Mouse (Mus musculus): ENCODE results near the gene Mtf2. TPM values are rescaled to one million over a fixed set of nuclear protein-coding genes. Genes with fewer than 3 reads are reported as not detected.
"Not testable (repeated sequence)": the region's sequence is repeated elsewhere in the genome, so short reads cannot be mapped to it uniquely, and the experiment has no call there.

Gene Mtf2
- polyA plus RNA-seq, 1 experiment from 2014 or later, result 22.8 TPM

- no peak for TF ChIP-seq CTCF (IDR thresholded peaks at IDR 0.05; ENCODE audit: low read depth)
- TF ChIP-seq EP300 (IDR thresholded peaks at IDR 0.05; ENCODE audit: low read depth), result no peak
- 82% methylated on average over 6 of the region's 6 CpGs for WGBS (ENCODE audit: insufficient replicate concordance)
- ATAC-seq (no peak), DNase-seq (no peak)
- Histone ChIP-seq H3K4me3 (ENCODE audit: low read depth, low read length) (no peak overlapping the region), H3K9me3 (ENCODE audit: low read length) (no peaks in the 10 kb centered on the region), H3K9ac (replicated peaks) (no peak overlapping the region), H3K27ac (ENCODE audit: low read depth) (no peak overlapping the region), H3K27me3 (ENCODE audit: insufficient read depth, low read length) (no peaks in the 10 kb centered on the region), H3K4me2 (ENCODE audit: low read depth, low read length) (no peak overlapping the region), H3K4me1 (ENCODE audit: insufficient read depth) (peaks cover 5% of the 10 kb centered on the region), H3K36me3 (replicated peaks; ENCODE audit: insufficient read depth, low read length) (peaks cover 24% of the 10 kb centered on the region)
Measured at GRCm38 (mm10) chr5:108076833-108077540, 11.5 kb downstream of the Mtf2 start.

- TF ChIP-seq EP300 (IDR thresholded peaks at IDR 0.05; ENCODE audit: low read depth) (no peak), CTCF (IDR thresholded peaks at IDR 0.05; ENCODE audit: low read depth) (no peak)
- Histone ChIP-seq H3K4me3 (ENCODE audit: low read depth, low read length) (no peak overlapping the region), H3K27me3 (ENCODE audit: insufficient read depth, low read length) (no peaks in the 10 kb centered on the region), H3K4me2 (ENCODE audit: low read depth, low read length) (no peak overlapping the region), H3K9me3 (ENCODE audit: low read length) (no peaks in the 10 kb centered on the region), H3K4me1 (ENCODE audit: insufficient read depth) (peaks cover 5% of the 10 kb centered on the region), H3K9ac (replicated peaks) (no peak overlapping the region), H3K36me3 (replicated peaks; ENCODE audit: insufficient read depth, low read length) (peaks cover 12% of the 10 kb centered on the region), H3K27ac (ENCODE audit: low read depth) (no peak overlapping the region)
- DNase-seq (no peak), ATAC-seq (no peak)
Measured at GRCm38 (mm10) chr5:108079603-108080002, 14.1 kb downstream of the Mtf2 start.

GRCm38 (mm10) chr5:108082380-108082779, 16.9 kb downstream of the Mtf2 start:
- H3K27me3 ChIP-seq (ENCODE audit: insufficient read depth, low read length), result no peaks in the 10 kb centered on the region
- ATAC-seq (no peak), DNase-seq (no peak)
- H3K4me2 ChIP-seq (ENCODE audit: low read depth, low read length), result no peak overlapping the region
- TF ChIP-seq EP300 (IDR thresholded peaks at IDR 0.05; ENCODE audit: low read depth) (no peak), CTCF (IDR thresholded peaks at IDR 0.05; ENCODE audit: low read depth) (peak; percentile 59)
- no peak overlapping the region for H3K27ac ChIP-seq (ENCODE audit: low read depth)
- H3K4me3 ChIP-seq (ENCODE audit: low read depth, low read length), result no peak overlapping the region
- peaks cover 25% of the 10 kb centered on the region for H3K36me3 ChIP-seq (replicated peaks; ENCODE audit: insufficient read depth, low read length)
- 50% methylated on average over 2 of the region's 2 CpGs for WGBS (ENCODE audit: insufficient replicate concordance)
- H3K4me1 ChIP-seq (ENCODE audit: insufficient read depth), result peaks cover 5% of the 10 kb centered on the region
- H3K9ac ChIP-seq (replicated peaks), result no peak overlapping the region
- no peaks in the 10 kb centered on the region for H3K9me3 ChIP-seq (ENCODE audit: low read length)

- Histone ChIP-seq H3K4me2 (ENCODE audit: low read depth, low read length) (no peak overlapping the region), H3K36me3 (replicated peaks; ENCODE audit: insufficient read depth, low read length) (peaks cover 40% of the 10 kb centered on the region)
Measured at GRCm38 (mm10) chr5:108085440-108085839, 20.0 kb downstream of the Mtf2 start.

GRCm38 (mm10) chr5:108092731-108093130, 27.3 kb downstream of the Mtf2 start:
- peaks cover 38% of the 10 kb centered on the region for H3K36me3 ChIP-seq (replicated peaks; ENCODE audit: insufficient read depth, low read length)

More at GRCm38 (mm10) chr5:108085440-108085839, 20.0 kb downstream of the Mtf2 start:
- Histone ChIP-seq H3K4me1 (ENCODE audit: insufficient read depth) (no peaks in the 10 kb centered on the region), H3K4me3 (ENCODE audit: low read depth, low read length) (no peak overlapping the region), H3K27me3 (ENCODE audit: insufficient read depth, low read length) (no peaks in the 10 kb centered on the region), H3K9me3 (ENCODE audit: low read length) (no peaks in the 10 kb centered on the region), H3K9ac (replicated peaks) (no peak overlapping the region), H3K27ac (ENCODE audit: low read depth) (no peak overlapping the region)
- ATAC-seq (no peak), DNase-seq (no peak)
- TF ChIP-seq CTCF (IDR thresholded peaks at IDR 0.05; ENCODE audit: low read depth), result peak; percentile 33
- no peak for TF ChIP-seq EP300 (IDR thresholded peaks at IDR 0.05; ENCODE audit: low read depth)
- 78% methylated on average over 2 of the region's 2 CpGs for WGBS (ENCODE audit: insufficient replicate concordance)

GRCm38 (mm10) chr5:108097676-108098075, 32.2 kb downstream of the Mtf2 start:
- Histone ChIP-seq H3K4me2 (ENCODE audit: low read depth, low read length) (no peak overlapping the region), H3K4me3 (ENCODE audit: low read depth, low read length) (no peak overlapping the region), H3K27ac (ENCODE audit: low read depth) (no peak overlapping the region), H3K27me3 (ENCODE audit: insufficient read depth, low read length) (no peaks in the 10 kb centered on the region), H3K9ac (replicated peaks) (no peak overlapping the region), H3K36me3 (replicated peaks; ENCODE audit: insufficient read depth, low read length) (peaks cover 34% of the 10 kb centered on the region), H3K4me1 (ENCODE audit: insufficient read depth) (no peaks in the 10 kb centered on the region), H3K9me3 (ENCODE audit: low read length) (no peaks in the 10 kb centered on the region)
- ATAC-seq (no peak), DNase-seq (no peak)
- 89% methylated on average over 3 of the region's 3 CpGs for WGBS (ENCODE audit: insufficient replicate concordance)
- TF ChIP-seq EP300 (IDR thresholded peaks at IDR 0.05; ENCODE audit: low read depth), result no peak
- TF ChIP-seq CTCF (IDR thresholded peaks at IDR 0.05; ENCODE audit: low read depth), result no peak

More at GRCm38 (mm10) chr5:108092731-108093130, 27.3 kb downstream of the Mtf2 start:
- not testable (repeated sequence) for ATAC-seq; H3K4me3 ChIP-seq (ENCODE audit: low read depth, low read length); H3K27me3 ChIP-seq (ENCODE audit: insufficient read depth, low read length); H3K27ac ChIP-seq (ENCODE audit: low read depth); H3K4me1 ChIP-seq (ENCODE audit: insufficient read depth); H3K4me2 ChIP-seq (ENCODE audit: low read depth, low read length); H3K9ac ChIP-seq (replicated peaks); H3K9me3 ChIP-seq (ENCODE audit: low read length); DNase-seq
- 91% methylated on average over 8 of the region's 8 CpGs for WGBS (ENCODE audit: insufficient replicate concordance)

Measured in liver, postnatal 0 days (tissue).